Mouse (Mus musculus) frontal cortex, adult 2 months (tissue): Measurements from ENCODE around the gene Aspscr1. TPM values are rescaled to one million over a fixed set of nuclear protein-coding genes. Genes with fewer than 3 reads are reported as not detected.
"Not testable (repeated sequence)": the region's sequence is repeated elsewhere in the genome, so short reads cannot be mapped to it uniquely, and the experiment has no call there.

Experiments used
- DNase-seq, 2 experiments: peaks; one replicate each; pipeline ENCODE4 v3.0.0; 2022; ENCODE audit warnings: low spot score in 1 of 2; ENCODE audit errors: extremely low spot score in 1 of 2
- polyA plus RNA-seq: library from polyadenylated mRNA; depleted of rRNA; stranded (reverse); fragments of >200 nt; gene quantifications from 2 replicates; pipeline ENCODE4 v1.2.3, GENCODE M21; 2012

The Aspscr1 gene
- polyA plus RNA-seq, 1 experiment = 51.8 TPM

GRCm38 (mm10) chr11:120641255-120641654 is 31.5 kb upstream of the Aspscr1 start:
- no peak for DNase-seq

GRCm38 (mm10) chr11:120641869-120642268 is 30.9 kb upstream of the Aspscr1 start:
- no peak for DNase-seq

- no peak for DNase-seq
Observed at GRCm38 (mm10) chr11:120642939-120643600, 29.7 kb upstream of the Aspscr1 start.

- peak; percentile 89 to 96 for DNase-seq
Observed at GRCm38 (mm10) chr11:120643601-120643987, 29.2 kb upstream of the Aspscr1 start, which contains the start of gene Pycr1. Gene Pycr1 (minus strand): TSS chr11:120643769.

- no peak for DNase-seq
Observed at GRCm38 (mm10) chr11:120647047-120647830, 25.5 kb upstream of the Aspscr1 start.

- DNase-seq = peak in 1 of 2 experiments; percentile 57
Observed at GRCm38 (mm10) chr11:120648001-120648476, 24.7 kb upstream of the Aspscr1 start, which contains the start of gene Myadml2. Gene Myadml2 (minus strand): TSS chr11:120648158.

GRCm38 (mm10) chr11:120651872-120652271 is 20.9 kb upstream of the Aspscr1 start:
- no peak for DNase-seq

GRCm38 (mm10) chr11:120654741-120655140 is 18.0 kb upstream of the Aspscr1 start:
- DNase-seq = no peak

- no peak for DNase-seq
Observed at GRCm38 (mm10) chr11:120657301-120657700, 15.5 kb upstream of the Aspscr1 start.

GRCm38 (mm10) chr11:120658876-120659410 is 13.8 kb upstream of the Aspscr1 start:
- peak; percentile 33 to 79 for DNase-seq

- DNase-seq = no peak
Observed at GRCm38 (mm10) chr11:120659509-120660300, 13.1 kb upstream of the Aspscr1 start.

- no peak for DNase-seq
Observed at GRCm38 (mm10) chr11:120660301-120661075, 12.3 kb upstream of the Aspscr1 start.

GRCm38 (mm10) chr11:120661076-120661460 is 11.7 kb upstream of the Aspscr1 start, which contains the start of gene Notum:
Gene Notum (minus strand): TSS chr11:120661175.
- no peak for DNase-seq

GRCm38 (mm10) chr11:120662759-120663158 is 10.0 kb upstream of the Aspscr1 start:
- no peak for DNase-seq

GRCm38 (mm10) chr11:120663714-120664113 is 9.1 kb upstream of the Aspscr1 start:
- DNase-seq = no peak

- no peak for DNase-seq
Observed at GRCm38 (mm10) chr11:120665406-120665805, 7.4 kb upstream of the Aspscr1 start.

- no peak for DNase-seq
Observed at GRCm38 (mm10) chr11:120666617-120667016, 6.2 kb upstream of the Aspscr1 start.

GRCm38 (mm10) chr11:120673594-120674122 is 885 bp downstream of the Aspscr1 start:
- no peak for DNase-seq

GRCm38 (mm10) chr11:120675875-120676274 is 3.1 kb downstream of the Aspscr1 start:
- DNase-seq = not testable (repeated sequence)
